Mouse (Mus musculus) spleen, adult 2 months (tissue): ENCODE data around the gene Coro1c.

Experiments used
- CTCF ChIP-seq: fragments of 200-500 bp; IDR thresholded peaks from 2 replicates; pipeline ENCODE4 v1.5.1; 2011; ENCODE audit warnings: mild to moderate bottlenecking, inconsistent platforms; ENCODE audit not compliant: insufficient read depth, insufficient read length, insufficient replicate concordance; ENCODE audit errors: extremely low read depth
- POLR2A ChIP-seq: fragments of 200-500 bp; IDR thresholded peaks from 2 replicates; pipeline ENCODE4 v1.6.1; 2011; ENCODE audit warnings: low read depth, low read length, inconsistent platforms

DNA sequence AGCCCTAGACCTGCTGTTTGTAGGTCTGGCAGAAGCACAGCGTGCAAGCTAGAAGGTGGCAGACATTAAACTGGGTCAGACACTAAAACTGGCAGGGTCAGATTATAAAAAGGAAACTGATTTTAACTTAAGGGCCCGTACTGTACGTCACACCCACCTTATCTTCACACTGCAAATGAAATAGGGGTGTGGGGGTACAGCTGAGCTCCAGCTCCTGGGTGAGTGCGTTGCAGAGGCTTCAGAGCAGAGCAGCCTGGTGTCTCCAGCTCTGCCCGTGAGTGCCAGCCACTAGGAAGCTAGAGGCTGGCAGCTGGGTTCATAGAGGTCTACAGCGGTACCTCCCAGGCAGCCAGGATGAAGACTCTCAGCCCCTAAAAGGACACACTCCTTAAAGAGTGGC lies 6.5 kb downstream of the Coro1c start:
- no peak for TF ChIP-seq CTCF
- TF ChIP-seq POLR2A: no peak
